Mouse (Mus musculus) cortical plate, adult 2 months (tissue): ENCODE data around the gene Prpf6. TPM values are rescaled to one million over a fixed set of nuclear protein-coding genes. Genes with fewer than 3 reads are reported as not detected.

ENCODE experiments used
- H3K27ac ChIP-seq: fragments of 200-500 bp; 2 replicates; pipeline ENCODE4 v1.5.1; 2012; ENCODE audit warnings: low read length, control low read depth, inconsistent platforms; ENCODE audit not compliant: insufficient read depth
- H3K4me1 ChIP-seq: fragments of 200-500 bp; 2 replicates; pipeline ENCODE4 v1.6.1; 2011; ENCODE audit warnings: low read length; ENCODE audit not compliant: control insufficient read depth, insufficient read depth
- H3K4me3 ChIP-seq: fragments of 200-500 bp; 2 replicates; pipeline ENCODE4 v1.5.1; 2011; ENCODE audit warnings: mild to moderate bottlenecking, low read length, control low read depth; ENCODE audit not compliant: insufficient read depth
- CTCF ChIP-seq: fragments of 200-500 bp; IDR thresholded peaks from 2 replicates; pipeline ENCODE4 v1.5.1; 2011; ENCODE audit warnings: mild to moderate bottlenecking, control low read depth, low read length; ENCODE audit not compliant: insufficient read depth; ENCODE audit errors: extremely low read depth
- POLR2A ChIP-seq: fragments of 200-500 bp; IDR thresholded peaks from 2 replicates; pipeline ENCODE4 v1.6.1; 2011; ENCODE audit warnings: mild to moderate bottlenecking, low read length, control low read depth; ENCODE audit not compliant: insufficient read depth; ENCODE audit errors: extremely low read depth
- polyA plus RNA-seq: library from polyadenylated mRNA; depleted of rRNA; stranded (reverse); fragments of >200 nt; gene quantifications from 2 replicates; pipeline ENCODE4 v1.2.3, GENCODE M21; 2012

Prpf6 gene
- polyA plus RNA-seq, 1 experiment: 35.6 TPM

- no peak overlapping the region for H3K4me3 ChIP-seq
- TF ChIP-seq CTCF (no peak), POLR2A (no peak)
- no peaks in the 10 kb centered on the region for H3K4me1 ChIP-seq
- no peak overlapping the region; the same call in 1 of the 2 replicates for H3K27ac ChIP-seq
Measured at GRCm38 (mm10) chr2:181593937-181594336, 2.3 kb downstream of the Prpf6 start.

GRCm38 (mm10) chr2:181594946-181595696, 3.5 kb downstream of the Prpf6 start:
- peaks cover under 1% of the 10 kb centered on the region; the same call in 1 of the 2 replicates for H3K4me1 ChIP-seq
- no peak overlapping the region for H3K4me3 ChIP-seq
- no peak overlapping the region for H3K27ac ChIP-seq
- TF ChIP-seq CTCF (peak; percentile 73), POLR2A (no peak)

- peaks cover 2% of the 10 kb centered on the region; the same call in 1 of the 2 replicates for H3K4me1 ChIP-seq
- no peak for TF ChIP-seq POLR2A
- no peak for TF ChIP-seq CTCF
- no peak overlapping the region for H3K4me3 ChIP-seq
- no peak overlapping the region for H3K27ac ChIP-seq
Measured at GRCm38 (mm10) chr2:181596221-181596960, 4.7 kb downstream of the Prpf6 start.

GRCm38 (mm10) chr2:181597378-181598061, 5.9 kb downstream of the Prpf6 start:
- Histone ChIP-seq H3K4me3 (no peak overlapping the region; the same call in 1 of the 2 replicates), H3K27ac (no peak overlapping the region), H3K4me1 (peaks cover 2% of the 10 kb centered on the region; the same call in 1 of the 2 replicates)
- TF ChIP-seq CTCF (no peak), POLR2A (no peak)

- Histone ChIP-seq H3K27ac (peak within 1 kb of the TSS; percentile 86), H3K4me1 (peaks cover 2% of the 10 kb centered on the region; the same call in 1 of the 2 replicates), H3K4me3 (peak within 1 kb of the TSS; percentile 65)
- TF ChIP-seq POLR2A (0 out of 2 replicates have a peak, but pooled peaks have one; percentile 51), CTCF (no peak)
Measured at GRCm38 (mm10) chr2:181598454-181599351, 7.0 kb downstream of the Prpf6 start, which contains the start of gene Samd10. TSS of gene Samd10 (minus strand) at chr2:181599212.

- TF ChIP-seq CTCF: no peak
- 0 out of 2 replicates have a peak, but pooled peaks have one; percentile 13 for TF ChIP-seq POLR2A
- peak overlapping the region; percentile 72; the same call in 1 of the 2 replicates for H3K4me3 ChIP-seq
- peaks cover 2% of the 10 kb centered on the region; the same call in 1 of the 2 replicates for H3K4me1 ChIP-seq
- peak overlapping the region; percentile 77; the same call in 1 of the 2 replicates for H3K27ac ChIP-seq
Measured at GRCm38 (mm10) chr2:181600226-181600758, 8.6 kb downstream of the Prpf6 start.

- peaks cover 2% of the 10 kb centered on the region; the same call in 1 of the 2 replicates for H3K4me1 ChIP-seq
- H3K4me3 ChIP-seq: peak overlapping the region; percentile 72
- H3K27ac ChIP-seq: peak overlapping the region; percentile 77
- peak; percentile 92 for TF ChIP-seq POLR2A
- TF ChIP-seq CTCF: no peak
Measured at GRCm38 (mm10) chr2:181600828-181601750, 9.4 kb downstream of the Prpf6 start.
